Mouse (Mus musculus): ENCODE data around the gene Bbs7. TPM values are rescaled to one million over a fixed set of nuclear protein-coding genes. Genes with fewer than 3 reads are reported as not detected.

Gene Bbs7
- polyA plus RNA-seq, 1 experiment = not detected

- Histone ChIP-seq H3K4me1 (peaks cover 15% of the 10 kb centered on the region), H3K27me3 (replicated peaks) (peaks cover 15% of the 10 kb centered on the region), H3K9me3 (peaks cover 21% of the 10 kb centered on the region), H3K4me3 (replicated peaks) (peak overlapping the region; percentile 88), H3K36me3 (replicated peaks; ENCODE audit: low read length) (no peaks in the 10 kb centered on the region)
- TF ChIP-seq FLI1 (IDR thresholded peaks at IDR 0.05; ENCODE audit: low read length) = no peak
- TF ChIP-seq GATA1 (IDR thresholded peaks at IDR 0.05; ENCODE audit: borderline replicate concordance, low read length) = no peak
Measured at GRCm38 (mm10) chr3:36531979-36532542, 81.2 kb downstream of the Bbs7 start.

- Histone ChIP-seq H3K27me3 (replicated peaks) (peaks cover 21% of the 10 kb centered on the region), H3K36me3 (replicated peaks; ENCODE audit: low read length) (no peaks in the 10 kb centered on the region), H3K9me3 (peaks cover 25% of the 10 kb centered on the region), H3K4me1 (peaks cover 13% of the 10 kb centered on the region), H3K4me3 (replicated peaks) (no peak overlapping the region)
- TF ChIP-seq FLI1 (IDR thresholded peaks at IDR 0.05; ENCODE audit: low read length) (no peak), GATA1 (IDR thresholded peaks at IDR 0.05; ENCODE audit: borderline replicate concordance, low read length) (no peak)
Measured at GRCm38 (mm10) chr3:36531242-36531641, 82.0 kb downstream of the Bbs7 start.

GRCm38 (mm10) chr3:36530781-36531180 is 82.5 kb downstream of the Bbs7 start:
- Histone ChIP-seq H3K4me3 (replicated peaks) (no peak overlapping the region), H3K9me3 (peaks cover 25% of the 10 kb centered on the region), H3K4me1 (peaks cover 13% of the 10 kb centered on the region), H3K27me3 (replicated peaks) (peaks cover 21% of the 10 kb centered on the region), H3K36me3 (replicated peaks; ENCODE audit: low read length) (no peaks in the 10 kb centered on the region)
- TF ChIP-seq FLI1 (IDR thresholded peaks at IDR 0.05; ENCODE audit: low read length) = no peak
- TF ChIP-seq GATA1 (IDR thresholded peaks at IDR 0.05; ENCODE audit: borderline replicate concordance, low read length) = no peak

- Histone ChIP-seq H3K4me1 (peaks cover 13% of the 10 kb centered on the region), H3K27me3 (replicated peaks) (peaks cover 21% of the 10 kb centered on the region), H3K4me3 (replicated peaks) (no peak overlapping the region), H3K36me3 (replicated peaks; ENCODE audit: low read length) (no peaks in the 10 kb centered on the region), H3K9me3 (peaks cover 25% of the 10 kb centered on the region)
- TF ChIP-seq GATA1 (IDR thresholded peaks at IDR 0.05; ENCODE audit: borderline replicate concordance, low read length) (no peak), FLI1 (IDR thresholded peaks at IDR 0.05; ENCODE audit: low read length) (no peak)
Measured at GRCm38 (mm10) chr3:36530345-36530744, 82.9 kb downstream of the Bbs7 start.

GRCm38 (mm10) chr3:36524466-36524865 is 88.8 kb downstream of the Bbs7 start:
- TF ChIP-seq GATA1 (IDR thresholded peaks at IDR 0.05; ENCODE audit: borderline replicate concordance, low read length) = no peak
- Histone ChIP-seq H3K27me3 (replicated peaks) (peaks cover 48% of the 10 kb centered on the region), H3K36me3 (replicated peaks; ENCODE audit: low read length) (no peaks in the 10 kb centered on the region), H3K4me1 (peaks cover 10% of the 10 kb centered on the region), H3K4me3 (replicated peaks) (no peak overlapping the region), H3K9me3 (peaks cover 15% of the 10 kb centered on the region)

Other genes with a start within 250 kb of the Bbs7 start
- gene Anxa5, start 137.6 kb downstream of the Bbs7 start, polyA plus RNA-seq (2012; ENCODE audit: insufficient read depth, low replicate concordance) = 55.2 and 227 TPM in 2 replicates
- gene 1810062G17Rik, start 137.5 kb downstream of the Bbs7 start, polyA plus RNA-seq (2012; ENCODE audit: insufficient read depth, low replicate concordance) = not detected in 2 replicates
- gene Gm11549, start 91.7 kb downstream of the Bbs7 start, polyA plus RNA-seq (2012; ENCODE audit: insufficient read depth, low replicate concordance) = not detected in 2 replicates
- 3.3 TPM in 1 of 2 replicates, not detected in the other for gene Exosc9, start 60.9 kb downstream of the Bbs7 start, polyA plus RNA-seq (2012; ENCODE audit: insufficient read depth, low replicate concordance)
- 46.4 and 61.7 TPM in 2 replicates for gene Ccna2, start 41.3 kb downstream of the Bbs7 start, polyA plus RNA-seq (2012; ENCODE audit: insufficient read depth, low replicate concordance)
- gene Trpc3, start 76.7 kb upstream of the Bbs7 start, polyA plus RNA-seq (2012; ENCODE audit: insufficient read depth, low replicate concordance) = not detected in 2 replicates
- 1.1 TPM in 1 of 2 replicates, not detected in the other for gene 4932438A13Rik, start 249.6 kb upstream of the Bbs7 start, polyA plus RNA-seq (2012; ENCODE audit: insufficient read depth, low replicate concordance)

Data from megakaryocyte, embryonic 14.5 days (primary cell).